Mouse (Mus musculus) cerebellum, adult 9-11 months (tissue): ENCODE results near the gene Runx3.
A peak's percentile ranks its signal among the peaks of the same experiment; 100 is the strongest.
"Not testable (repeated sequence)": the region's sequence is repeated elsewhere in the genome, so short reads cannot be mapped to it uniquely, and the experiment has no call there.

Experiments used
- DNase-seq: peaks from one replicate; pipeline ENCODE4 v3.0.0; 2022

Runx3 gene

DNA sequence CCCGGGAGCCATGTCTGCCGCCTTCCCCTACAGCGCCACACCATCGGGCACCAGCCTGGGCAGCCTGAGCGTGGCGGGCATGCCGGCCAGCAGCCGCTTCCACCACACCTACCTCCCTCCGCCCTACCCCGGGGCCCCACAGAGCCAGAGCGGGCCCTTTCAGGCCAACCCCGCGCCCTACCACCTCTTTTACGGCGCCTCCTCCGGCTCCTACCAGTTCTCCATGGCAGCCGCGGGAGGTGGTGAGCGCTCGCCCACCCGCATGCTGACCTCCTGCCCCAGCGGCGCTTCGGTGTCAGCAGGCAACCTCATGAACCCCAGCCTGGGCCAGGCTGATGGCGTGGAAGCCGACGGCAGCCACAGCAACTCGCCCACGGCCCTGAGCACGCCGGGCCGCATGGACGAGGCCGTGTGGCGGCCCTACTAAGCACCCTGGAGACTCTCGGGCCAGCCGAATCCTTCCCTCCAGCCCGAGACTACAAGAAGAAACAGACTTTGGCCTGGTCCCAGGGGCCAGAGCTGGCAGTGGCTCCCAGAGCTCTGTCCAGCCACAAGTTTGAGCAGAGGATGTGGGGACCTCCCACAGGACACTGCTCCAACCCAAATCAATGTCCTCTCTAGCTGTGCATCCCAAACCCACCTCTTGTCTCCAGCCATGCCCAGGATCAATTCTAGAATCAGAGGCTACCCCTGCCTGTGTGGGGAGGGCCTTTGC is 55.1 kb downstream of the Runx3 start:
- no peak for DNase-seq

DNA sequence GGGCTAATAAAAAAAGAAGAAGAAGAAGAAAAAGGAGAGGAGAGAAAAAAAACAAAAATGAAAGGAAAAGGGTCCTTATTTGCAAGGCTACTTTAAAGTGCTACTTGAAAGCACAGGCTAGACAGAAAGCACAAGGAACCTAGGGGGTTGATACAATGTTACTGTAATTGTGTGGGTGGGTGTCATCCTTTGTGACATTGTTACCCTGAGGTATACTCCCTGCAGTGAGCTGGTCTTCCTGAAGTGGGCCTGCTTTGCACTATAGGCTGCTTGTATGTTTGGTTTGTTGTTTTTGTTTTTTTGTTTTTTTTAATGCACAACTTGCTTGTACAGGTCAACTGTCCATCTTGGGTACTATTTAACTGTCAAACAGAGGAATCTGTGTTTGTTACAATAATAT is 57.1 kb downstream of the Runx3 start:
- DNase-seq, result no peak

DNA sequence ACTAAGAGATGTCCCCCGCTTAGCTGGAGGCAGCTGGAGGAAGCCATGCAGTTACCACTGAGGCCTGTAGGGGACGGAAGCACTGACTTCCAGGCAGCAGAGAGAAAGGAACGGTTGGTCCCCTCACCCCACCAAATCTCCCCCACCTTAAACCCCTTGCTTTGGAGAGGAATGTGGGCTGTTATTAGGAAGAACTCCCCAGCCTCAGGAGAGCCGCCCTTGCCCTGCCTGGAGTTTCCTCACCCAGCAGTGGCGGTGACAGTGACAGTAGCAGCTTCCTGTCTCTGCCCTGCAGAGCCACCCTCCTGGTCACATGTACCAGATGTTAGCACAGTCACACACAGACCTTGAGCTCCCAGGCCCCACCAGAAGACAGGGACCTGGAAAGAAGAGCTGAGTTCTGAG is 58.6 kb downstream of the Runx3 start:
- no peak for DNase-seq

GRCm38 (mm10) chr4:135181819-135182218 is 61.4 kb downstream of the Runx3 start:
- no peak for DNase-seq

GRCm38 (mm10) chr4:135184277-135184676 is 63.8 kb downstream of the Runx3 start:
- DNase-seq, result not testable (repeated sequence)

- DNase-seq, result no peak
Observed at GRCm38 (mm10) chr4:135189452-135190008, 69.1 kb downstream of the Runx3 start.

GRCm38 (mm10) chr4:135190364-135190763 is 69.9 kb downstream of the Runx3 start:
- DNase-seq, result no peak

DNA sequence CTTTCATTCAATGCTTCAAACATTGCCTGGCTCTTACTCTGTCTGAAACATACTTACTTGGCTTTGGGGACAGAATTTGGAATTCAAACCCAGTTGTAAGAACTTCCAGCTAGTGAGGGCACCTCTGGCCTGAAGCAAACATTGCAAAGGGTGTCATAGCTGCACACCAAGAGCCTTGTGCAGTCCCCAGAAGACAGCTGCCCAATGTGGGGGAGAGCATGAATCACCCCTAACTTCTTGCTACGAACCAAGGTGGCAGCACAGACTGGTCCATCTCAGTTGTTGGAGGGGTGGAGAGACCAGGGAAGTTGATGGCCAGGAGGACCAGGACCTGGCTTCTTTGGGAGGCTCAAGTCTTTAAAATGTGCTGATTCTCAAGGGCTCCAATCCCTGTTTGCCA is 70.7 kb downstream of the Runx3 start:
- DNase-seq, result no peak

DNA sequence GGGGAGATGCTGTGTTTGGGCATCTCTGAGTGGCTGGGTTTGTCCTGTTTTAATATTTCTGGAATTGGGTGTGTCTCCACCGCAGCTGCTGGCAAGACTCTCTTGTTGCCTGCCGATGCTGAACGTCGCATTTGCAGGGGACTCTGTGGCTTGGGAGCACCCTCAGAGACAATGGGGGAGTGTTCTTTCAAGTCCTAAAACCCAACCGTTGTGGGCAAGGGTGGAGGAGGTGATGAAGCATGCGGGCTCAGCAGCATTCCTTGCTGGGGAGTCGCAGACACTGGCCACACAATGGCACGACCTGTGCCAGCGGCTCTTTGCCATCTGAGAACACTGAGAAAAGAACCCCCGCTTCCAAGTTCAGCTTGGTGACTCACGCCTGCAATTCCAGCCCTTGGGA is 71.2 kb downstream of the Runx3 start:
- no peak for DNase-seq

GRCm38 (mm10) chr4:135192841-135193240 is 72.4 kb downstream of the Runx3 start:
- no peak for DNase-seq

DNA sequence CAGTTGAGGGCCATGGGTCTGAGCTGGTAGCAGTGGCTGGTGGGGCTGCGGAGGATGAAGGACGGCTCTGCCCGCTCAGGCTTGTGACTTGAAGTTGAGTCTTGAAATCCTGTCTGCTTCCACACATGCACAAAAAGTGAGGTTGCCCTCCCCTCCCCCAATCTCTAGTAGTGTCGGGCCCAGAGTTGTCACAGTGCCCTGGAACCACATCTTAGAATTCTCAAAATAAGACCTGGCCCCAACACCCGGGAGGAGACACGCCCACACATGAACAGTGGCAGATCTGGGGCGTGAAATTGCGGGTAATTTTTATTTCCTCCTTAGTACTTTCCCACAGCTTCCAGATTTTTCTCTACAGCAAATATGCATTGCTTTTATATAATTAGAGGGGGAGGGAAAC is 77.4 kb downstream of the Runx3 start:
- DNase-seq, result no peak

DNA sequence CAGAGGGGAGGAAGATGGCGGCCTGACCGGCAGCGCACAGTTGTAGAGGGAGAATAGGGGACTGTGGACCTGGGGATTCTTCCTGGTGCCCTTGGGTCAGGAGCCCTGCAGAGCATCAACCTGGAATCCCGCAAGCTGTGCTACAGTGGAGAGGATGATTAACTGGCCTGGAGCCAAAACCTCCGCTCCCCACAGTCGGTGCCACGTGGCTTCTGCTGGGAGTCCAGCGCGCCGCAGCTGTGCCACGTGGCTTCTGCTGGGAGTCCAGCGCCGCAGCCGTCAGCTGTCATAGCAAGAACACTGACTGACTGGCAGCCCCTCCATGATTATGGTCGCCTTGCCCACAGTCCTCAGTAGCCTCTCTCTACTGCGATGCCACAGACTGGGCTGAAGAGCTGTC is 81.3 kb downstream of the Runx3 start:
- DNase-seq, result no peak

- DNase-seq, result no peak
Observed at GRCm38 (mm10) chr4:135203279-135203678, 82.8 kb downstream of the Runx3 start.

GRCm38 (mm10) chr4:135203806-135204560 is 83.5 kb downstream of the Runx3 start:
- DNase-seq, result no peak

- DNase-seq, result no peak
Observed at GRCm38 (mm10) chr4:135204666-135205065, 84.2 kb downstream of the Runx3 start.

- DNase-seq, result no peak
Observed at GRCm38 (mm10) chr4:135205254-135205653, 84.8 kb downstream of the Runx3 start.

GRCm38 (mm10) chr4:135205711-135206600 is 85.5 kb downstream of the Runx3 start:
- DNase-seq, result peak; percentile 45

- no peak for DNase-seq
Observed at GRCm38 (mm10) chr4:135209846-135210245, 89.4 kb downstream of the Runx3 start.

- DNase-seq, result peak; percentile 21
Observed at GRCm38 (mm10) chr4:135219652-135220051, 99.2 kb downstream of the Runx3 start.

GRCm38 (mm10) chr4:135220641-135221040 is 100.2 kb downstream of the Runx3 start:
- DNase-seq, result no peak

DNA sequence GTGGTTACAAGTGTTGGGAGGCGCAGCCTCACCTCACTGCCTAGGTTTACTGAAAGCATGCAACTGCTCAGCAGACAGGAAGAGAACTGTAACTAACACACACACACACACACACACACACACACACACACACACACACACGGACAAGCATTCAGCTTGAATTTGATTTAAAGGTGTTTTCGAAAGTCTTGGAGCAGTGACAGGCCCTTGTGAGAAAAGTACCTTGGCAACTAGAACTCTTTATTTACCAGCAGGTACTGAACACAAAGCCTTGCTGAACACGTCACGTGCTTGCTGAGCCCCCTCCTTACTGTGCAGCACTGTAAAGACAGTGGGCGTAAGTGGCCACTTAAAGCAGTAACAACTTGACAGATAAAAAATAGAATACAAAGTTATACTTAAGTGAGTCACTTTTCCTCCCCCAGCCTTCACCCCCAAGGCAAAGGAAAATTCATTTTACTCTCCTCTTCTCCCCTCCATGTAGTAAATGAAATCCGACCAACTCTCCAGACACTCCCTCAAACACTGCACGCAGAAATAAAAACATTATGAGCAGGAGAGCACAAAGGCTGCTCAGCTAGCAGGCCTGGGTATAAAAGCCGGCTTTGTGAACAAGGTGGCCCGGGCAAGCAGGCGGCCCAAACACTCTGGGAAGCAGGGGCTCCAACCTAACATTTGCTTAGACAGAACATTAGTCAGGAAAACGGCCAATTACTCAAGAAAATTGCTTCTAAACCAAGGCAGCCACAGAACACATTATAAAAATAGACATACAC is 101.4 kb downstream of the Runx3 start:
- no peak for DNase-seq

- DNase-seq, result peak; percentile 9
Observed at GRCm38 (mm10) chr4:135223808-135224207, 103.4 kb downstream of the Runx3 start.
